Mouse (Mus musculus) right cerebral cortex, postnatal 25 days (tissue): ENCODE data around the gene Nbeal2.
A peak's percentile ranks its signal among the peaks of the same experiment; 100 is the strongest.

Source experiments
- DNase-seq: peaks from one replicate; pipeline ENCODE4 v3.0.0; 2022

The Nbeal2 gene

DNA sequence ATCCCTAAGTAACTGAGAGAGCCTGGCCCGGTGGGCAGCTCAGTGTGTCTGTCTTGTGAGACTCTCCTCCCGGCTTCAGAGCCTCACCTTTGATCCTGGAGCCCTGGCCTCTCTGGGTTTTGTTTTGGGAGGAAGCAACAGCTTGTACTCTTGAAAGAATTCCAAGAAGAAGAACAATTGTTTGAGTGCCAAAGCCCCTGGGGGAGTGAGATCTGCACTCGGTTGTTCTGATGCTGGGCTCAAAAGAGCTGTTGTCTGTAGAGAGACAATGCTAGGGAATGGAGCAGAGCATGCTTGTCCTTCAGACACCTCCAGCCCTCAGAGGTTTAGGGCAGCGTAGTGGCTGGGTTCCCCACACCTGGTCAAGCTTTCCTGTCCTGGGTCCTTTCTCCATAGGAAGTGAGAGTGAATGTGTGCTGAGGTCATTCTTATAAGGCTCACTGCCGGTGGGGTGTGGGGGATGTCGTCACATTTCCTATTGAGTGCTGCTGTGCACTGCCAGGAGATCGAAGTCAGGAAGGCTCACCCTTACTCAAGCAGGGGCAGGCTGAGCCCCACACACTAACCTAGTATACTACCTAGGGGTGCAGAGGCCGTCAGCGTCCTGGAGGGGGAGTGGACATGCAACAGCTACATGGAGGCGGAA is 19.3 kb upstream of the Nbeal2 start:
- DNase-seq, result no peak

- DNase-seq, result no peak
Measured at GRCm38 (mm10) chr9:110672462-110673106, 18.6 kb upstream of the Nbeal2 start.

DNA sequence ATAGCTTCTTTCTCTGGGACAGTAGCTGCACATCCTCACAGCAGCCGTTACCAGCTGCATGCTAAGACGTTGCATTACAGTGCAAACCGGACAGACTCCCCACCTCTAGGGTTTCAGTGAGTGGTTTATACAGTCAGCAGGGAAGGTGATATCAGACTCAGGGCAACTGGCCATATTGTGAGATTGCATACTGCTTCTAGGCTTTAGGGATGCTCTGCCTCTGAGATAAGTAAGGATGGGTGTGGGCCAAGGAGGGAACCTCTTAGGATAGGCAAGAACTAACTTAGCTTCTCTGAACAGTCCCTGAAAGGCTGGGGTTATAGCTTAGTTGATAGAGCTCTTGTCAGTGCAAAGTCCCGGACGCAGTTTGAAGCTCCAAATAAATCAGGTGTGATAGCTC is 15.8 kb upstream of the Nbeal2 start:
- no peak for DNase-seq

GRCm38 (mm10) chr9:110668601-110669293 is 14.8 kb upstream of the Nbeal2 start:
- DNase-seq, result no peak

- DNase-seq, result no peak
Measured at GRCm38 (mm10) chr9:110667219-110667836, 13.4 kb upstream of the Nbeal2 start.

DNA sequence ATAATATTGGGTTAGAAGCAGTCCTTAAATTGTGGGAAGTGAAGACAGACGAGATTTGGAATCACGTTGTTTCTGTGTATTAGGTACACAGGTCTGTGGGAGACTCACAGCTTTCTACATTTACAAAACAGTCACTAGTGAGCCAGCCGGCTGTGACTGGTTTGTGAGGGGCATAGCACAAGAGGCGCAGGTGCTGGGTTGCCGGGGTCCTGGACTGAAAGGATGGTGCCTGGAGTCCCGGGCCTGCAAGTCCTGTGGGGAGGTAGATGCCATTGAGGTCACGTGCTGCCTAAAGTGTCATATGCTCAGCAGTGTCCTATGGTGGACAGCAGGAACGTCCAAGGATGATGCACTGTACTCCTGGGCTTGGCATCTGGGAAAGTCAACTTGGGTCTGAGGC is 12.4 kb upstream of the Nbeal2 start:
- DNase-seq, result no peak

DNA sequence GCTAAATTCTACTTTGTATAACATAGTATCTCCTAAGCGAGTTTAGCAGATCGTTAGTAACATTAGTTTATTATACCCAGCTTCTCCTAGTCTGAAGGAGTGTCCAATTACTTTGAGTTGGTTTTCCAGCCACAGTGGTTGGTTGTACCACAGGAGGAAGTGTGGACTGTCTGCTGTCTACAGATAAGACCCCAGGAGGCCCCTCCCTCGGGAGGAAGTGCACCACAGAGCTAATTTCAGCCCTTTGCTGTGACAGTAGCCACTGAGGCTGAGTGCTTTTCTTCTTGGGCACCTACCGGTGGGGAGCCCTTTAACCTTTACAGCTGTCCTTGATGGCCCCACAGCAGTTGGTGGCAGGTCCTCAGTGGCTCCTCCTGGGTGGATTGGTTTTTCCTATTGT is 12.0 kb upstream of the Nbeal2 start:
- no peak for DNase-seq

- DNase-seq, result no peak
Measured at GRCm38 (mm10) chr9:110662844-110663243, 8.9 kb upstream of the Nbeal2 start.

DNA sequence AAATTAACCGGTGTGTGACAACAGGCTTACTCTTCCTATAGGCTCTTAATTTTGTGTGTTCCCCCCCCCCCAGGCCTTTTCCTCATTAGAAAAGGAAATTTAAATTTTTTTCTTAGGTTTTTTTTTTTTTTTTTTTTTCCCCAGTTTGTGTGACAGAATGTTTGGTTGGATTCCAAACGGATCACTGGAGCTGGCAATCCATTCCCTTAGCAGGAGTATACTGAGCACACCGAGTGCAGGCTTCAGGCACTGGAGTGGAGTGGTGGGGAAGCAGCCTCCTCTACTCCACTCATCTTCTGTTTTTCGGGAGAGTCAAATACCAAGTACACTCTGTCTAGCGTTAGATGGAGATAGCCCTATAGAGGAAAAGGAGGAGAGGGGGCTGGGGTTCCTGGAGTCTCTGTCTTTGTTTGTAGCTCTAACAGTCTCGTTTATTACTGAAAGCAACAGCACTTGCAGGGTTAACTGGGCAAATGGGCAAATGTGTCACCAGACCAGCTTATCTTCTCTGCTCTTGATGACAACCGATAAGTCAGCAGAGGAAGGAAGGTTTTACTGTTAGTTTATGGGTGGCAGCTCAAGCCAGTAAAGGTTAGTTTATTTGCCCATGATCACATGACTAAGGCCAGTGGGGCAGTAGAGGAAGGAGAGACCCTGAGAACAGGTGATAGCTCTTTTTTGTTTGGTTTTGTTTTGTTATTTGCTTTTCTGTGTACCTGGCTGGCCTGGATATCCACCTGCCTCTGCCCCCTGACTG is 7.1 kb upstream of the Nbeal2 start:
- DNase-seq, result no peak

- no peak for DNase-seq
Measured at GRCm38 (mm10) chr9:110660208-110660607, 6.2 kb upstream of the Nbeal2 start.

DNA sequence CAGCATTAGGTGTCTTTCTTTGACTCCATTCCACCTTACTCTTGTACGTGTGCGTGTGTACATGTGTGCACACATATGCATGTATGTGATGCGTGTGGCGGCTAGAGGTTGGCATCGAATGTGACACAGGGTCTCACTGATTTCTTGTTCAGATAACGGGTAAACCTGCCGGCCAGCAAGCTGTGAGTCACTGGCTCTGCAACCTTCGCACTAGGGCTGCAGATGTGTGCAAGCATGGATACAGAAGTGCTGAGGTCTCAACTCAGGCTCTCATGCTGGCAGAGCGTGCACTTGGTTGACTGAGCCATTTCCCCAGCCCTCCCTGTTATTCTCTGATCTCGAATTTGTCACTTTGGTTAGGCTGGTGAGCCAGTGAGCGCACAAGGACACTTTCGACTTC is 5.6 kb upstream of the Nbeal2 start:
- DNase-seq, result no peak

DNA sequence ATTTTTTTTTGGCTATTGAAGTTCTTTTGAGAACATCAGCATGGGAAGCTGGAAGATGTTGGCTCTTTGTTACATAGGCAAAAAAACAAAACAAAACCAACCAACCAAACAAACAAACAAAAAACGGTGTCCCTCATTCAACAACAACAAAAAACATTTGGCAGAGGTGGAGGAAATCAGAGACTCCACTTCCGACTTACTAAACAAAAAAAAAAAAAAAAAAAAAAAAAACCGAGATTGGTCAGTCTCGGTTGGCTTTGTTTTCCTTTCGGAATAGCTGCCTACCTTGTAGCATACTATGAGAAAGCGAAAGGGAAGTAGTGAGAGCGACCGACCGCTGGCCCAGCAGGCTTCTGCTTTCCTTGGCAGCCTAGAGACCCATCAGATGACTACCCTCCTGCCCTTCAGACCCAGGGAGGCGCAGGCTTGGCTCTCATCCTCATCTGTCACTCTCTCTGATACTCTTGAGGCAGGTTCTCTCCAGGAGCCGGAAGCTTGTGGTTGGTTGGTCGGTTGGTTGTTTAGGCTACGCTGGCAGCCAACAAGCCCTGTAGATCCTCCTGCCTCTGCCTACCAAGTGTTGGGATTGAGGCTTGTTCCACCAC is 3.6 kb upstream of the Nbeal2 start:
- DNase-seq, result no peak

DNA sequence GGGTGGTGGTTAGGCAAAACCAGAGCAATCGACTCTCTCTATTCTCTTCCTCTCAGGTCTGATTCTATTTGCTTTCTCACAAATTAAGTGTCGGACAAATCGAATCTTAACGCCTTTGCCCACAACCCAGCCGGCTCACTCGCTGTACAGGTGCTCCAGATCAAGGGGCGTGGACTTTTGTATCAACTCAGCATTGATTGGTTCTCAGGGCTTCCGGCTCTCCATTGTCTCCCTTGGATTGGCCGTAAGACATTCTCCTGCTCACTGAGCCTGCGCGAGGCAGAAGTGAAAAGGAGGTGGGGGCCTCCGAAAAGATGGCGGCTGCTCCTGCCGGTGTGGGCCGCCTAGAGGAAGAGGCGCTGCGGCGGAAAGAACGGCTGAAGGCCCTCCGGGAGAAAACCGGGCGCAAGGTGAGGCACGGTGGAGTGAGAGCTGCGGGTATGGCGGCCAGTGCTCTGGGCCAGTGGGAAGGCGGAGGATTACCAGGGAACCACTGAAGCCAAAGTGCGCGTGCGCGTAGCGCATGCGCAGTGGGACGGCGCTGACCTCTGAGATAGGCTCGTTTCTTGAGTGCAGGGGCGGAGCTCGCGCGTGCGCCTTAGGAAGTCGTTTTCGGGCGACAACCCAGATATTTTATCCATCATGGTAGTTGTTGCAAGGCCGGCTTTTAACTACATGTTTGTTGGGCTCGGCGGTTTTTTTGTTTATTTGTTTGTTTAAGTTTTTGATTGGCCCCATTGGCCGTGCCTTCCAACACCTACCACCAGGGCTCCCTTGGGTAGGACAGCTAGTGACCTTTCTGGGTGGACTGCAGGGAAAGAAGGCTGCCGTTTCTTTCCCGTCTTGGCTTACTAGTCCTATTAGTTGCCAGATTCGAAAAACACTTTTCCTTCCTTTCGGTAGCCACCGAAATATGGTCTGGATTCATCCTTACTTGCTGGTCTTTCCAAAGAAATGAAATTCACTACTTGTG is 2.6 kb upstream of the Nbeal2 start, which contains the start of gene Ccdc12:
TSS of gene Ccdc12 (plus strand) at position 255 of the 973 bp plus-strand sequence.
- DNase-seq, result peak; percentile 94

GRCm38 (mm10) chr9:110655651-110656007 is 1.7 kb upstream of the Nbeal2 start:
- DNase-seq, result no peak

GRCm38 (mm10) chr9:110654726-110655650 is 1.0 kb upstream of the Nbeal2 start:
- no peak for DNase-seq

DNA sequence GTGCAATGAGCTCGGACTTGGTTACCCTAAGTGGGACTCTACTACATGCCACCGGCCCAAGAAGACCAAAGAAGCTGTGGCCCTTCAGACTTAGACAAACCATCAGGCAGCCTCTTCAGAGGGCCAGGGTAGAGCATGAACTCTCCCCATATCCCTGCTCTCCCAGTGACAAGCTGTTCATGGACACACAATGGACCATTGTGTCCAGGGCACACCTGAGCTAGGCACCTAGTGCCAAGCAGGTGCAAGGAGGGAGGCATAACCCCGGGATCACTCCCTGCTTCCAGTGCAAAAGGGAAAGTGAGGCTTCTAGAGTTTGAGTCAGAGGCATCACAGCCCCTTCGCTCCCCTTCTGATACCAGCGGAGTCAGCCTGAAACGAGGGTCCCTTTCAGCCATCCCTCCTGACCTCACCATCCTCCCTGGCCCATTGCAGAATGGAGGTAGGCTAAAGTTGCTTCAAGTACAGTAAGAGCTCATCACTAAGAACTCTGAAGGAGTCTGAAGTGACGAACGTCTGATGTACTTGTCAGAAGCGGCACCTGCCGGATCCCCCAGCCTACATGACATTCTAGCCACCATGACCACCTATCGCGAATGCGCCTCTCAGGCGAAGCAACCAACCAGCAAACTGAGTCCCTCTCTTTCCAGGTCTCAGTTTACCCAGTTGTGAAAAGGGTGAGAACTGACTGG is 852 bp downstream of the Nbeal2 start:
- no peak for DNase-seq

GRCm38 (mm10) chr9:110651931-110652722 is 1.8 kb downstream of the Nbeal2 start:
- no peak for DNase-seq

DNA sequence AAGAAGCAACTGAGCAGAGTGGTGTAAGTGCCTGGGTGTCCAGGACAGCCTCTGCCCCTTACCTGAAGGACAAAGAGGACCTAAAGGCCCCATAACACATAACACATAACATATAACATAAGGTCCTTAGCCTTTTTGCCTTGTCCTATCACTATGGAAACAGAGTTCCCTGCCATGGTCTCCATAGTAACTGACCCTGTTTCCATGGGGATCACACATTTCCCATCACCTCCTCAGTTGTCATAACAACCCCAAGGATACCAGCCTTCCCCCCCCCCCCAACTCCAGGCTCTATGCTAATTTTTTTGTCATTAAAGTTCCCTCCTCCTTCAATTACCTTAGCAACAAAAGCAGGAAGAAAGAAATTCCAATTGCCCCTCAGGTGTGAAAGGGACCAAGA is 4.2 kb downstream of the Nbeal2 start:
- DNase-seq, result no peak

DNA sequence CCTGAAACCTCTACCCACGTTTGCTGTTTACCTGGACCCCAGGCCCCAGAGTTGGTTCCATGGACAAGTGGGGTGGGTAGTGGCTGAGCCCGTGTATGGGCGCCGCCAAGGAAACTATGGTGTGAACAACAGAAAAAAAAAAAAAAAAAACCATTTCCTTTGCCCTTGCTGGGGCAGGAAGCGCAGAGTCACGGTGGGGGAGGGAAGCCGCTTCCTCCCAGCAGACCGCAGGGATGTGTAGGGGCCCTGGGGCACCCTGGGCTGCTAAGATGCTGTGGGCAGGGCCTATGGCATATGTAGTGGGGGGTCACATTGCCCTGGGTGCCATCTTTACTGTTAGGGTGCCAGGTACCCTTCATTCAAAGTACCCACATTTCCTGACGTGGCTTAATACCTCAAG is 8.7 kb downstream of the Nbeal2 start:
- DNase-seq, result no peak
